Mouse (Mus musculus): ENCODE measurements around the gene Mcemp1.

- no peak for TF ChIP-seq GATA1 (IDR thresholded peaks at IDR 0.05; ENCODE audit: low read length)
- no peak for TF ChIP-seq TAL1 (IDR thresholded peaks at IDR 0.05; ENCODE audit: low read length)
Measured at GRCm38 (mm10) chr8:3694121-3694520, 28.6 kb downstream of the Mcemp1 start, which contains the start of gene Fcer2a.

Measured in erythroblast, embryonic 14.5 days (primary cell).